Mouse (Mus musculus) ovary, adult 18-20 months (tissue): ENCODE measurements around the gene Pik3cg.

Experiments used
- DNase-seq: peaks from one replicate; pipeline ENCODE4 v3.0.0; 2022; ENCODE audit warnings: low spot score, mixed read lengths

Gene Pik3cg

DNA sequence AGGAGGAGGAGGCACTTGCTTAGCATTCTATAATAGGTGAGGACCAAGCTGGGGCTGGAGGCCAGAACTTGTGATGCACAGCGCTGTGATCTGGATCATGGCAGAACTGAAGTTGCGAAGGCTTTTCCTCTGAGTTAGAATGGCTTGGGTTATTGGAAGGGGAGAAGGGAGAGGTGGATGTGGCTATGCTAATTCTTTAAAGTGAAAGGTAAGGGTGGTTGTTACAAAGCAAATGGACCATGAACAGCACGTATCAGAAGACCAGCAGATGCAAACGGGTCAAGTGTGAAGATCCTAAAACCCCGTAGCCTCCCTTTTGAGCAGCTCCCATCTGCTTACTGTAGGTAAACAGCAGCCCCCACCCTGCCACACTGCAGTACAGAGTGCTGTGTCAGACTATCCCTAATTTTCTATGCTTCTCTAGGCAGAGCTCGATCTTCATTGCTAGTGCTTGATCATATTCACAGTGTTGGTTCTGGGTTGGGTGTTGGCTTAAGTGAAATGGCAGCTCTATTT lies 7.3 kb downstream of the Pik3cg start:
- no peak for DNase-seq

DNA sequence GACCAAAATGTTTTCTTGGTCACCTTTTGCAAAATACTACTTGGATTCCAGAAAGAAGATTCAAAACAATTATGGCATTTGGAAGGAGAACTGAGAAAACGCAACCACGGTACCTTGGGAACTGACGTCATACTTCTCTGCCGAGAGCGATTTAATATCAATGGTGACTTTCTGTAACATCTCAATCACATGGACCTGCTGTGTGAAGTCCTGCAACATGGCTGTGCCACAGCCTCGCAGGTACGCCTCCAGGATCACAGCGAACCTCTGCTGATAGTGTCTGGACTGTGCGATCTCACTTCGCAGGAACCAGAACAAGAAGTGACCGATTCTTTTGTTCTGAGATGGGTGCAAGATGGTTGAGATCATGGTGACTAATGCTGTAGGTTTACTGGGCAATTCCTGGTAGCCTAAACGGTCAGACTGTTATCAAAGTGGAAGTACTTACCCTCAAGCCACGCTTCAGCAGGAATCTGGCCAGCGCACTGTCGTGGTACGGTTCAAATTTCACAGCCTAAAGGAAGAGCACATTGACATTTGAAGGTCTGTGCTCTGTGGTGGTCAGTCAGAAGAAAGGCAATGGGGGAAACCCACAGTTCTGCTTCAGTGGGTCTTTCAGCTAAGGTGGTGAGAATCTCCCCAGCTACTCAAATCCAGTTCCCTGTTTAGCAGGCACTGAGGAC lies 7.9 kb downstream of the Pik3cg start:
- no peak for DNase-seq

DNA sequence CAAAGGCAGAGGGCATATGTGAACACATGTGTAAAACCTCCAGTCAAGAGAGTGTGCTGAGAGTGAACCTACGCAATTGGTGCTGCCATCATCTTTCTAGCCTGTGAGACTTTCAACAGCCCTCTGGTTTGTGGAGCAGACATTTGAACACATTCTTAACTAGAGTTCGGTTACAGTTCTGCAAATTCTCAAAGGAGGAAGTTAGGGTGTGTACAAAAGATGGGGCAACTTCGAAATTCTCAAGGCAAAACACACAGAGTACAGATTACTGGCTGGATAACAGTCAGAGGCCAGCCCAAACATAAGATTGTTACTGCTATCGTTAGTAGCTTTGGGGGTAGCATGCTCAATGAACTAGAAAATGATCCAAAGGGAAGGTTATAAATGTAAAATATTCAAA lies 9.0 kb downstream of the Pik3cg start:
- no peak for DNase-seq

GRCm38 (mm10) chr12:32198025-32198424 lies 10.4 kb downstream of the Pik3cg start:
- DNase-seq = no peak

GRCm38 (mm10) chr12:32195000-32195399 lies 13.5 kb downstream of the Pik3cg start:
- DNase-seq = no peak

GRCm38 (mm10) chr12:32194358-32194757 lies 14.1 kb downstream of the Pik3cg start:
- DNase-seq = no peak

DNA sequence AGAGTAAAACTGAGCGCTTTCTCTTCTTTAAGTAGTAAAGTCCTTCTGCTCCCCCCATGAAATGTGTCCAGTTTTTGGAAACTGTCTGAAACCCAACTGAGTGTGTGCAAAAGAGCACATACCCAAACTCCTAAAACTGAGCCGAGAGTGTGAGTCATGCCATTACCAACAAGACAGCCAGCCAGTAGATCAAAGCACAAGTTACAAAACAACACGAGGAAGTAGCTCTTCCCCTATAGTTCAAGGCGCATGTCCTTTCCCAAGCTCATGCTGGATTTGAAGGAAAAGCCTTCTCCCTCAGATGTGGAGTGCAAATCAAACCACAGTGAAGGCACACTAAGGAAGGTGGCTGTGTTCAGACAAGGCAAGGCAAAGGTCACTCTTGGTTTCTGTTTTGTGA lies 17.5 kb downstream of the Pik3cg start:
- DNase-seq = no peak

GRCm38 (mm10) chr12:32187668-32188236 lies 20.7 kb downstream of the Pik3cg start:
- no peak for DNase-seq

DNA sequence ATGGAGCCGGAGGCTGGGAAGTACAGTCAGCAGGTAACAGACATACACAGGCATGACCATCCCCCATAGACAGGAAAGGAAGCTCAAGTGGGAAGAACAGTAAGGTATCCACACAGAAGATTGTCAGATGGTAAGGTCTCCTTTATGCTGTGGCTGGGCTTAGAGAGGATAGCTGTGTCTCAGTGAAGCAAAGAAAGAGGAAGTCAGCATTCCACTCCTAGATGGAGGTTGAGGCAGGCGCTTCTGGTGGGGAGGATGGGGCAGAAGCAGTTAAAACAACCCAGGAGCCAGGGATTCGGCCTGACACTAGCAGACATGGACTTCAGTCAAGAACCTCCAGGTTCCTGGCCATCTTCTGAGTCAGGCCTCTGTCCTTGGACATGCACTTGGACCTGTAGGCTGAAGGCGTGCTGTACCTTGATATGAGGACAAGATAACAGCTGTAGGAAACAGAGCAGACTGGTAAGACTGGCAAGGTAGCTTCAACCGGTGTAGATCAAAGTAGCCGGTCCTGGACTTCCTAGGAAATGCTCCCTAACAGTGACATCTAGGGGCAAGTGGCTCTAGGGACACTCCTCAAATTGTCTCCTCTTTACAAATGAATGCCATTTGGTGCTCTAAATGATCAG lies 21.7 kb downstream of the Pik3cg start:
- DNase-seq = no peak

- DNase-seq = no peak
Observed at GRCm38 (mm10) chr12:32184874-32185273, 23.6 kb downstream of the Pik3cg start.

DNA sequence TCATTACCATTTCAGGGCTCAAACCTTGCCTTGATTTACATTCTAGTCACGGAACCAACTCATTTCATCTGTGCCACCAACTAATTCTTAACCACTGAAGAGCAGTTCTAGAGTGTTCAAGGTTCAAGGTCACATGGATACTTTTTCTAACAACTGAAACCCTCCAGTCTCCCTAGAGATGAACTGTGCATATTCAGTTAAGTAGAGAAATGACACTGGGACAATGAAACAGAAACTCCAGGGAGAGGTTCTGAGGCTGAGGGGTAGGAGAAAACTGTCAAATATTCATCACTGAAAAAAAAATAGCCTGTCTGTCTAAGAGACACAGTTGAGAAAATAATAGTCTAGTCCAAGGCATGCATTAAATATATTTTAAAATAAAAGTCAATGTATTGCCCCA lies 24.9 kb downstream of the Pik3cg start:
- DNase-seq = no peak

DNA sequence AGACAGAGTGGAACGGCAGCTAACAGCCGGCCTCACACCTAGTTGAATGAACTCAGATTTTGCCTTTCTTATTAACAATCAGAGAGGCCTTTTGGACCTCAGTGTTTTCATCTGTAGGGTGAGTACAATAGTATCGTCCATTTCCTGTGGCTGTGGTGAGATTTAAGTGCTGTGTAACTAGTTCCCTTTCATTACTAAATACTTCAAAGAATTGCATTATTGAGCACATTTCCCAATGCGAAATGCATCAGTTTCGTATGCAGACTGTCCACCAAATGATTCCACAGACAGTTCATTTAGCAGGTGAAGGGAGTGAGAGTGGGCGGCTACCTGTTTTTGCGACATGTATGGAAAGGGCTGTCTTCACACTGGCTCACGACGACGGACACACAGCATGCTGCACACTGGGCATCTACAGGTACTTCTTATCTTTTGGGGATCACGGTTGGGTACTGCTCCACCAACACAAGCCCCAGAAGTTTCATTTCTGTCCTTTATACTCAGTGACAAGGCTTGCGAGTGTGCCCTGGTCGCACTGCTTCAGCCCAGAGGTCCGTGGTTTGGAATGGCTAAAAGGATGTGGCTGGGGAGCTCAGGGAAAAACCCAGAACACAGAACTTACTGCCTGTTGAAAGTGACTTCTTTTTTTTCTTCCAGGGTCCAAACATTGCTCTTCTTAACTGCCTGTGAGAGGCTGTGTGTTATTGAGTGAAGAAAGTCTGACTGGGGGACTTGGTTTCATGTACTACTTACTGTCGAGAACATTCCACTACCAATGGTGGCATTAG lies 25.6 kb downstream of the Pik3cg start:
- no peak for DNase-seq

DNA sequence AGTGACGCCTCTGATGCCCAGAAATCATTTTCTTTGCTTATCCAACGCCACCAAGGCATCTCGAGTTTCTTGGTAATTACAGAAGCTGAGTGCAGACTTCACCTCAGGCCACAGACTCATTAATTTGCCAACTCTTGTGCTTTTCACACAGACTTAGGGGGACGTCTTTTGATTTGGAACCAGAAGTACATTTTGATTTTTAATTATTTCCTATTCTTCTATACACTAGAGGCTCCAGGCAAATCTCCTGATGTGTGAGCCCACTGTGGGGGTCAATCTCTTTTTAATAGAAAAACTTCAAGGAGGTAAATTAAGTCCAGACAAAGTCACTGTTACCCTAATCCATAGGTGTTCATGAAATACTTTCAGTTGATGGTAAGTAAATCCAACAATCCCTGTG lies 26.6 kb downstream of the Pik3cg start:
- DNase-seq = no peak

DNA sequence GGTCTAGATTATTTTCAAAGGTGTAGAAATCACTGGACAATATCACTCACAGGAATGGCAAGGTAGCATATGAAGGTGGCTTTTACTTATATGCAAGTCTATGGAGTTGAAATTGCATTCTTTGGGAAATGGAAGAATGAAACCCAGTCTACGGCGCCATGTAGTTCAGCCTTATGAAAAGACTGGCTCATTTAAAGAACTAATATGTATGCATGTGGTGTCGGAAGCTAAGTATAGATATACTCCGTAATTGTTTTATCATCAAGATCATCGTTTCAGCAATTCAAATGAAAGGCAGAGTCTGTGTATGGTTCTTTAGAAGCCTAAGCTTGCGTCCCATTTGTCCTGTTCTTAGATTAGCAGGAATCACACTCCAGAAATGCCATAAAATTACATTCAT lies 34.0 kb downstream of the Pik3cg start:
- no peak for DNase-seq

- no peak for DNase-seq
Observed at GRCm38 (mm10) chr12:32172826-32173225, 35.6 kb downstream of the Pik3cg start.

GRCm38 (mm10) chr12:32169164-32169563 lies 39.3 kb downstream of the Pik3cg start:
- DNase-seq = no peak

- no peak for DNase-seq
Observed at GRCm38 (mm10) chr12:32168751-32169150, 39.7 kb downstream of the Pik3cg start.

DNA sequence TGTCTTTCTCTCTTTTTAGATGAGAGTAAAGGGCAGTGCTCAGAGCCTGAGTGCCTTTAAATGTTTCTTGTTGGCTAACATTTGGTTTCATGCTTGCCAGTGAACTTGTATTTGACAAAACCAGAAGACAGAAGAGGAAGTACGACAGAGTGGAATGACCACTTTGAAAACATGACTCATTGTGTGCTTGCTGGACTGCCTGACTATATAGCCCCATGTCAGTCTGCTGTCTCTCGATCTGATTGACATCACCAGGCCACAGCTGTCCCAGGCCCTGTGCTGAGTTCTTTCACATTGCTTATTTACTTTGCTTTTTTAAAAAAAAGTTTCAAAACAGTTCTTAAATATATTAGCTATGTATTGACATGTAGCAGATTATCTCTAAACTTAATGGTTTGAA lies 44.8 kb downstream of the Pik3cg start:
- DNase-seq = no peak

GRCm38 (mm10) chr12:32158757-32159156 lies 49.7 kb downstream of the Pik3cg start:
- DNase-seq = no peak

DNA sequence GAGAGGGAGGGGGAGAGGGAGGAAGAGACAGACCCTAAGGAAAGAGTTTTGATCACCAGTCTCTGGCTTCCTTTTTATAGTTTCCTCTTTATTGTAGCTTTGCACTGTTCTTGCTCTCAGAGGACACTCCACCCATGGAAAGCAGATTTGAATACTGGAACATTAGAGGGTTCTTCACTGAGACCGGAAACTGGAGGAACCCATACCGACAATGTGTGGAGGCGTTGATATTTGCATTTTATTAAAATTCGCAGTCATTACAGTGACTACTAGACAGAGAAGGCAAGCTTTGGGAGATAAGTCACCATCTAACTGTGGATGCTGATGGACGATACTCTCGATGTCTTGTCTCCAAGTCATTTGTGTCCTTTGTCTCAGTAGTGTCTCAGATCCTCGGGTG lies 61.9 kb downstream of the Pik3cg start:
- no peak for DNase-seq

GRCm38 (mm10) chr12:32145651-32146050 lies 62.8 kb downstream of the Pik3cg start:
- no peak for DNase-seq

GRCm38 (mm10) chr12:32144513-32144912 lies 63.9 kb downstream of the Pik3cg start:
- DNase-seq = peak; percentile 67

DNA sequence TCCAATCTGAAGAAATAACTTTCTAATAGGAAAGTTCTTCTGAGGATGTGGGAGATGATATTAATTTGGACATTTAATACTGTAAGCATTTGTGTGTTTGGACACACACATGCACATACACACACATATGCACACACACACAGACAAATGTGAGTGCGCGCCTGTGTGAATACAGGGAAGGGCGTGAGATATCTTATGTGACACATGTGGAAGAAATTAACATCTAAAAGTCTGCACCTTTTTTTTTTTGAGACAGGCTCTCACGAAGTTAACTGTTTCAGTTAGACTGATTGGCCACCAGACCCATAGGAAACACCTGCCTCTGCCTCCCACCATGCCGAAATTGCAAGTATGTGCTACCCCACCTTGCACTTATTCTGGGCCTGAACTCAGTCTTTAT lies 64.7 kb downstream of the Pik3cg start:
- no peak for DNase-seq
